Mouse (Mus musculus): Measurements from ENCODE around the gene Arsg. TPM values are rescaled to one million over a fixed set of nuclear protein-coding genes. Genes with fewer than 3 reads are reported as not detected.
A peak's percentile ranks its signal among the peaks of the same experiment; 100 is the strongest.
"Not testable (repeated sequence)": the region's sequence is repeated elsewhere in the genome, so short reads cannot be mapped to it uniquely, and the experiment has no call there.

Arsg gene
- polyA plus RNA-seq, 1 experiment from 2014 or later, result 4.7 TPM

DNA sequence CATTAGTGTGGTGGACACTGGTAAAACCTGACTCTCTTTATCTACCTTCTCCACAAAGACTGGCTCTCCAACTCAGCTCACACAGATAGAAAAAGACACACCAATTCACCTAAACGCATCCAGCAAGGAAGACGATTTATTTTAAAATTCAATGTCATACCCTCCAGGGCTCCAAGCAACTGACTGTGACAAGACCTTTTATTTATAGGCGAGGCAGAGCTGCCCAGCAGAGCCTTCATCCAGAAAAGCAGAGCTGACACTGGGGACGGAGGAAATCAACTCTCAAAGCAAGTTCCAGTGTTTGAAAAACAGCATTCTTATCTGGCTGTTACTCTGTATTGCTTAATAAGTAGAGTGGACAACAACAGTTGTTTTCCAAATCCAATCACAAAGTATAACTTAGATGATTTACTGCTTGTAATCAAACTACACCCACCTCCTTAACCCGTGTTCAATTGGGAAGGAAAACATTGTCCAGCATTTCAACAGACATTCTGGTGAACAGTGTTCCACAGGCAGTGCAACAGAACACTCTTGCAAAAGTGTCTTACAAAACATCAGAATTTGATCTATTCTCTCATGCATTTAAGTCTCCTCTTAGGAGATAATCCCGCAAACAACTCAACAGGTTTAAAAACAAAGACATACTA, 135.9 kb downstream of the Arsg start:
- H3K4me3 ChIP-seq, result no peak overlapping the region
- no peaks in the 10 kb centered on the region for H3K36me3 ChIP-seq
- no peak overlapping the region for H3K4me2 ChIP-seq (replicated peaks)
- 0 out of 2 replicates have a peak, but pooled peaks cover 4% of the 10 kb centered on the region for H3K27me3 ChIP-seq
- ATAC-seq (ENCODE audit: low FRiP score), result no peak
- H3K9me3 ChIP-seq (replicated peaks), result no peaks in the 10 kb centered on the region
- peaks cover 19% of the 10 kb centered on the region for H3K4me1 ChIP-seq
- WGBS, result 73% methylated on average over 6 of the region's 6 CpGs
- no peak overlapping the region for H3K9ac ChIP-seq
- H3K27ac ChIP-seq, result no peak overlapping the region

DNA sequence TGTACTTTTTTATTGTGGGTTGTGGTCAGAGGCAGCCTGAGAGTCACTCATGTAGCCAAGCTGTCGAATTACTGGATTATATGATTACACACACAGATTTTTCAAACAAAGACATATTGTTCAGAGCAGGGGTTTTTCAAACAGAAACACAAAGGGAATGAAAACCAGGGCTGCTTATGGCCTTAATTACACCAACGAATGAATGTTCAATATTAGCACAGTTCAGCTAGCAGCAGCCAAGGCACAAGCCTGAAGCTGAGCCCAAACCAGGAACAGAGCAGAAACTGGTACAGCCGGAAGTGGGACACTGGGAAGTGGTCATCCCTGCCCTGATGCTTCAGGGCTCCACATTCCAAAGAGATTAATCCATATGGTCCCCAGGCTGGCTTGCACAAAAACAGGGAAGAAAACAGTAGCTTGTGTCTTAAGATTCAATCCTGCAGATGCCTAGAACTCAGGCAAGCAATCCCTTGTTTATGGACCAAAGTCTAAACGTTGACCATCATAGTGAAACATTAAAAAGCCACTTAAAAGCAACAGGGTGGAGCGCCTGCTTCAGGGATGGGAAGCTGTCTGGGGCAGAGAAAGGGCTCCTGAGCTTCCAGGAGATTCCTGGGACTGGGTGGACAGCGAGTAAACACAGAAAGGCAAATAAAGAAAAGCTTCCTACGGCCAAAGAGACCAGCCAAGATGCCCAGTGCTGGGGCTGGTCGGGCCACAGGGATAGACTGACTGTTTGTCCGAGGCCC, 137.0 kb downstream of the Arsg start:
- H3K4me2 ChIP-seq (replicated peaks), result peak overlapping the region; percentile 90
- H3K27ac ChIP-seq, result no peak overlapping the region
- no peak for ATAC-seq (ENCODE audit: low FRiP score)
- H3K9me3 ChIP-seq (replicated peaks), result no peaks in the 10 kb centered on the region
- H3K4me3 ChIP-seq, result peak overlapping the region; percentile 62
- peak overlapping the region; percentile 78 for H3K9ac ChIP-seq
- peaks cover 19% of the 10 kb centered on the region for H3K4me1 ChIP-seq
- WGBS, result 20% methylated on average over 9 of the region's 9 CpGs
- 0 out of 2 replicates have a peak, but pooled peaks cover 4% of the 10 kb centered on the region for H3K27me3 ChIP-seq
- no peaks in the 10 kb centered on the region for H3K36me3 ChIP-seq

- Histone ChIP-seq H3K27me3 (0 out of 2 replicates have a peak, but pooled peaks cover 4% of the 10 kb centered on the region), H3K4me2 (replicated peaks) (peak overlapping the region; percentile 90), H3K9ac (peak overlapping the region; percentile 78), H3K4me3 (peak overlapping the region; percentile 62), H3K27ac (peak overlapping the region; percentile 71), H3K4me1 (peaks cover 19% of the 10 kb centered on the region), H3K36me3 (no peaks in the 10 kb centered on the region), H3K9me3 (replicated peaks) (no peaks in the 10 kb centered on the region)
- under 1% methylated on average over 26 of the region's 26 CpGs for WGBS
- no peak for ATAC-seq (ENCODE audit: low FRiP score)
These were observed 137.7 kb downstream of the Arsg start for GRCm38 (mm10) chr11:109610795-109611302.

DNA sequence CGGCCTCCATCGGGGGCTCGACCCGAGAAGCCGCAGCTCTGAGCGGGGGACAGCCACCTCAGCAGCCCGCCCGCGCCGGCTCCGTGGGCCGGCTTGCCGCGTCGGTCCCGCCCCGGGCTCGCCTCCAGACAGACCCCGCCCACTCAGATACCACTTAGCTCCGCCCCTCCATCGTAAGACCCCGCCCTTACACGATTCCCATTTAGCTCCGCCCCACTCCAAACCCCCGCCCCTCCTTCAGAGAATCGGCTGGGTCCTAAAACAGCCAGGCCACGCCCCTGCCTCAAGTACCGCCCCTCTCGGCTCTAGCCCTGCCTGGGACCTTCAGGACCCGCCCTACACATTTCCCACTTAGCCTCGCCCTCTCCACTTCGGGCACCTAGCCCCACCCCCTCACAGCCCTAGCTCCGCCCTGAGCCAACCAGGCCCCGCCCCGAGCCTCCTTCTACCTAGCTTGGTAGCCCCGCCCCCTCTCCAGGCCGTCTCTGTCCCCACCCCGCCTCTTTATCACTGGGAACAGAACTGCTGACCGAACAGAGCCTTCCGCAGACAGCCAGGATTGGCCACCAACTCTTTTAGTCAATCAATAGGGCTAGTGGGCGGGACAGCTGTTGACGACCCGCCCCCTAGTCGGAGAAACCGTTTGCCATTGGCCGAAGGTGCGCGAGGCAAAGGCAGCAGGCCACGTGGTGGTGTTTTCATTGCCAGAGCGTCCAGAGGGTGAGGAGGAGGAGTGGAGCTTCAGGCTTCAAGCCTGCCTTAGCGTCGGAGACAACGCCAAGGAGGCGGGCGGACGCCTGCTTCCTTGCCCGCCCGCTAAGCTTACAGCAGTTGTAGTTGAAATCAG, 138.4 kb downstream of the Arsg start, which contains the start of gene Wipi1:
Gene Wipi1, minus strand, starts transcription at position 665 of the 847 bp plus-strand sequence.
- Histone ChIP-seq H3K4me1 (peaks cover 19% of the 10 kb centered on the region), H3K9me3 (replicated peaks) (no peaks in the 10 kb centered on the region), H3K27ac (peak within 1 kb of the TSS; percentile 71), H3K4me2 (replicated peaks) (peak within 1 kb of the TSS; percentile 90), H3K36me3 (no peaks in the 10 kb centered on the region), H3K27me3 (0 out of 2 replicates have a peak, but pooled peaks cover 4% of the 10 kb centered on the region), H3K4me3 (peak within 1 kb of the TSS; percentile 62), H3K9ac (peak within 1 kb of the TSS; percentile 78)
- under 1% methylated on average over 48 of the region's 58 CpGs for WGBS
- peak; percentile 98 for ATAC-seq (ENCODE audit: low FRiP score)

- WGBS, result 73% methylated on average over 7 of the region's 7 CpGs
- no peaks in the 10 kb centered on the region for H3K36me3 ChIP-seq
These were observed 139.8 kb downstream of the Arsg start for GRCm38 (mm10) chr11:109612871-109613529.

DNA sequence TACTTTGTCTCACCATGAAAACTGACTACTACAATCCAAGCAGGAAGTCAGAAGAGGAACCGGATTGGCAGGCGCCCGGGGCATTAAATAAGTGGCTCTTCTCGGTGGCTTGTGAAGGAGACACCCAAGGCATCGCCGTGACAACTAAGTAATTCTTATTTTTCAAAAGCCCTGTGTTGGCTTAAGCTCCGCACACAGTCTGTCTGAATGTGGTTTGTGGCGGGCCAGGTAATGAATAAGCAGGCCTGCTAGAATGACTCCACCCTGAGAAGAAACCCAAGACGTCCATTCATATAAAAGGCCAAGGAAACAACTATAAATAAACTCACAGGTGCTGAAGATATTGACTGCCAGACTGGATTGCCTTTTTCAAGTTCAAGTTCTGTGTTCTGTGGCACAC, 142.1 kb downstream of the Arsg start:
- peaks cover 11% of the 10 kb centered on the region for H3K4me1 ChIP-seq
- no peak overlapping the region for H3K9ac ChIP-seq
- no peak overlapping the region for H3K27ac ChIP-seq
- H3K27me3 ChIP-seq, result no peaks in the 10 kb centered on the region
- no peak for ATAC-seq (ENCODE audit: low FRiP score)
- no peaks in the 10 kb centered on the region for H3K36me3 ChIP-seq
- H3K4me2 ChIP-seq (replicated peaks), result no peak overlapping the region
- no peaks in the 10 kb centered on the region for H3K9me3 ChIP-seq (replicated peaks)
- 78% methylated on average over 9 of the region's 9 CpGs for WGBS
- no peak overlapping the region for H3K4me3 ChIP-seq

More at GRCm38 (mm10) chr11:109612871-109613529, 139.8 kb downstream of the Arsg start:
- Histone ChIP-seq H3K4me3 (no peak overlapping the region), H3K27ac (no peak overlapping the region), H3K4me2 (replicated peaks) (no peak overlapping the region), H3K27me3 (0 out of 2 replicates have a peak, but pooled peaks cover 4% of the 10 kb centered on the region), H3K4me1 (peaks cover 19% of the 10 kb centered on the region), H3K9ac (no peak overlapping the region), H3K9me3 (replicated peaks) (no peaks in the 10 kb centered on the region)
- ATAC-seq (ENCODE audit: low FRiP score), result no peak

- WGBS, result 84% methylated on average over 4 of the region's 4 CpGs
- Histone ChIP-seq H3K9me3 (replicated peaks) (no peaks in the 10 kb centered on the region), H3K9ac (no peak overlapping the region), H3K27me3 (no peaks in the 10 kb centered on the region), H3K36me3 (no peaks in the 10 kb centered on the region), H3K4me1 (0 out of 2 replicates have a peak, but pooled peaks cover 4% of the 10 kb centered on the region), H3K4me3 (no peak overlapping the region), H3K27ac (no peak overlapping the region), H3K4me2 (replicated peaks) (no peak overlapping the region)
- no peak for ATAC-seq (ENCODE audit: low FRiP score)
These were observed 143.2 kb downstream of the Arsg start for GRCm38 (mm10) chr11:109616352-109616751.

DNA sequence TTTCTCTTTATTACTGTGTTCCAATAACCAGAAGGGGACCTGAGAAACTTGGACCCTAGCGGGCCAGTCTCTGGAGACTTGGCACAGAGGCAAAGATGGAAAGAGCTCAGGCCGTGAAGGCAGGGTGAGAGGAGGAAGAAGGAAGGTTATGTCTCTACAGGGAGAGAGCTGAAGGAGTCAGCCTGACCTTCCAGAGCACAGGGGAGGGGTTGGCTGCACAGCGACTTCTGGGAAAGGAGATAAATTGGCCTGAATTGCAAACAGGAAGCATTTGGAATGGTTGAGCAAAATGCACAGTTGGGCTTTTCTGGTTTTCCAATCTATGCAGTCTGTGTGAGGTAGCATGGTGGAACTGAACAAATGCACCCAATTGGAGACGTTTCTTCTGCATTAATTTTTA, 143.6 kb downstream of the Arsg start:
- 65% methylated on average over 4 of the region's 4 CpGs for WGBS
- Histone ChIP-seq H3K4me2 (replicated peaks) (no peak overlapping the region), H3K9me3 (replicated peaks) (no peaks in the 10 kb centered on the region), H3K36me3 (no peaks in the 10 kb centered on the region), H3K4me3 (no peak overlapping the region), H3K27me3 (no peaks in the 10 kb centered on the region), H3K4me1 (0 out of 2 replicates have a peak, but pooled peaks cover 4% of the 10 kb centered on the region), H3K9ac (no peak overlapping the region), H3K27ac (no peak overlapping the region)
- no peak for ATAC-seq (ENCODE audit: low FRiP score)

GRCm38 (mm10) chr11:109619055-109619454, 145.9 kb downstream of the Arsg start:
- not testable (repeated sequence) for ATAC-seq (ENCODE audit: low FRiP score); H3K27ac ChIP-seq; H3K27me3 ChIP-seq; H3K4me2 ChIP-seq (replicated peaks); H3K9me3 ChIP-seq (replicated peaks); H3K9ac ChIP-seq; H3K4me3 ChIP-seq; H3K4me1 ChIP-seq; H3K36me3 ChIP-seq
- 33% methylated on average over 8 of the region's 8 CpGs for WGBS

DNA sequence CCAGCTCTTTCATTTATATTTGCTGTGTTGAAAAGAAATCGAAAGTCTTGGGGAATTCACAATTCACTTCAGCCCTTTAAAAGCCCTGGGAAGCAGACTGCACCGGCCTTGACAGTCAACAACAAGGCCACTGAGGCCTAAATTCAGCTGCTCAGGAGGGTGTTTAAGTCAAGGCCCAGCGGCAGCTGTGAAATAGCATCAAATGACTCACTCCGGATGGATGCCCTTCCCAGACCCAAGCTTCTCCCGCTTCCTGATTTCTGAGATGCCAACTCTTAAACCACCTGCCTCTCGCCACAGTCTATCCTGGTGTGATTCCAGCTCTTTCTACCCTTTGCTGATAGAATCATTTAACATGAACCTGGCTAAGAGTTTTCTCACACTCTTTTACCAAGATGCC, 147.2 kb downstream of the Arsg start:
- H3K27me3 ChIP-seq, result no peaks in the 10 kb centered on the region
- no peak overlapping the region for H3K4me3 ChIP-seq
- H3K4me1 ChIP-seq, result 0 out of 2 replicates have a peak, but pooled peaks cover 3% of the 10 kb centered on the region
- H3K9me3 ChIP-seq (replicated peaks), result no peaks in the 10 kb centered on the region
- 87% methylated on average over 6 of the region's 6 CpGs for WGBS
- ATAC-seq (ENCODE audit: low FRiP score), result no peak
- H3K4me2 ChIP-seq (replicated peaks), result no peak overlapping the region
- no peak overlapping the region for H3K27ac ChIP-seq
- no peaks in the 10 kb centered on the region for H3K36me3 ChIP-seq
- no peak overlapping the region for H3K9ac ChIP-seq

- no peak overlapping the region for H3K9ac ChIP-seq
- 15% methylated on average over 2 of the region's 2 CpGs for WGBS
- ATAC-seq (ENCODE audit: low FRiP score), result no peak
- H3K36me3 ChIP-seq, result no peaks in the 10 kb centered on the region
- H3K27me3 ChIP-seq, result no peaks in the 10 kb centered on the region
- no peak overlapping the region for H3K4me2 ChIP-seq (replicated peaks)
- H3K4me1 ChIP-seq, result 0 out of 2 replicates have a peak, but pooled peaks cover 3% of the 10 kb centered on the region
- H3K4me3 ChIP-seq, result no peak overlapping the region
- no peak overlapping the region for H3K27ac ChIP-seq
- H3K9me3 ChIP-seq (replicated peaks), result no peaks in the 10 kb centered on the region
These were observed 148.0 kb downstream of the Arsg start for GRCm38 (mm10) chr11:109621183-109621582.
